Mouse (Mus musculus): Measurements from ENCODE around the gene Cd164.

Gene Cd164

GRCm38 (mm10) chr10:41545224-41545755, 26.1 kb downstream of the Cd164 start:
- no peak for DNase-seq (ENCODE audit: extremely low spot score, low read depth, low spot score)

GRCm38 (mm10) chr10:41546396-41547165, 27.4 kb downstream of the Cd164 start:
- no peak for DNase-seq (ENCODE audit: extremely low spot score, low read depth, low spot score)

GRCm38 (mm10) chr10:41550711-41551110, 31.5 kb downstream of the Cd164 start:
- DNase-seq (ENCODE audit: extremely low spot score, low read depth, low spot score), result no peak

- no peak for DNase-seq (ENCODE audit: extremely low spot score, low read depth, low spot score)
Observed at GRCm38 (mm10) chr10:41552319-41552718, 33.1 kb downstream of the Cd164 start.

- DNase-seq (ENCODE audit: extremely low spot score, low read depth, low spot score), result no peak
Observed at GRCm38 (mm10) chr10:41552847-41553589, 33.8 kb downstream of the Cd164 start.

GRCm38 (mm10) chr10:41553711-41554110, 34.5 kb downstream of the Cd164 start:
- DNase-seq (ENCODE audit: extremely low spot score, low read depth, low spot score), result no peak

GRCm38 (mm10) chr10:41555081-41555480, 35.9 kb downstream of the Cd164 start:
- no peak for DNase-seq (ENCODE audit: extremely low spot score, low read depth, low spot score)

- no peak for DNase-seq (ENCODE audit: extremely low spot score, low read depth, low spot score)
Observed at GRCm38 (mm10) chr10:41558401-41558800, 39.2 kb downstream of the Cd164 start.

- DNase-seq (ENCODE audit: extremely low spot score, low read depth, low spot score), result no peak
Observed at GRCm38 (mm10) chr10:41561701-41562395, 42.6 kb downstream of the Cd164 start.

GRCm38 (mm10) chr10:41565141-41565540, 45.9 kb downstream of the Cd164 start:
- DNase-seq (ENCODE audit: extremely low spot score, low read depth, low spot score), result no peak

- no peak for DNase-seq (ENCODE audit: extremely low spot score, low read depth, low spot score)
Observed at GRCm38 (mm10) chr10:41568306-41568705, 49.1 kb downstream of the Cd164 start.

GRCm38 (mm10) chr10:41571065-41571464, 51.9 kb downstream of the Cd164 start:
- no peak for DNase-seq (ENCODE audit: extremely low spot score, low read depth, low spot score)

- no peak for DNase-seq (ENCODE audit: extremely low spot score, low read depth, low spot score)
Observed at GRCm38 (mm10) chr10:41572274-41572673, 53.1 kb downstream of the Cd164 start.

GRCm38 (mm10) chr10:41573190-41573589, 54.0 kb downstream of the Cd164 start:
- no peak for DNase-seq (ENCODE audit: extremely low spot score, low read depth, low spot score)

GRCm38 (mm10) chr10:41575451-41576327, 56.5 kb downstream of the Cd164 start:
- DNase-seq (ENCODE audit: extremely low spot score, low read depth, low spot score), result no peak

- DNase-seq (ENCODE audit: extremely low spot score, low read depth, low spot score), result no peak
Observed at GRCm38 (mm10) chr10:41576328-41576833, 57.2 kb downstream of the Cd164 start.

GRCm38 (mm10) chr10:41578541-41578940, 59.3 kb downstream of the Cd164 start:
- DNase-seq (ENCODE audit: extremely low spot score, low read depth, low spot score), result no peak

- no peak for DNase-seq (ENCODE audit: extremely low spot score, low read depth, low spot score)
Observed at GRCm38 (mm10) chr10:41580441-41580840, 61.2 kb downstream of the Cd164 start.
